Mouse (Mus musculus) ES-E14 (cell line): Measurements from ENCODE around the gene Jade1. TPM values are rescaled to one million over a fixed set of nuclear protein-coding genes. Genes with fewer than 3 reads are reported as not detected.

Experiments used
- DNase-seq: peaks from one replicate; pipeline ENCODE4 v3.0.0-alpha.2; 2013; ENCODE audit warnings: low read depth, low spot score
- H3K27ac ChIP-seq: 2 replicates; pipeline ENCODE4 v1.5.1; 2012; ENCODE audit warnings: low read depth, mild to moderate bottlenecking, low read length, moderate library complexity, mixed read lengths; ENCODE audit not compliant: poor library complexity, insufficient read depth, severe bottlenecking
- H3K36me3 ChIP-seq: 2 replicates; pipeline ENCODE4 v1.6.1; 2012; ENCODE audit warnings: mild to moderate bottlenecking, low read length, moderate library complexity, mixed read lengths; ENCODE audit not compliant: control insufficient read depth, poor library complexity, insufficient read depth, severe bottlenecking
- H3K4me1 ChIP-seq, 2 experiments: fragments of 150-350 bp in 1 of 2; sonication (generic) in 1 of 2; 2 replicates each; pipeline ENCODE4 v1.6.1; 2012; ENCODE audit warnings: low read length in 2 of 2, mild to moderate bottlenecking in 1 of 2, mixed read lengths in 1 of 2; ENCODE audit not compliant: control insufficient read depth in 2 of 2, insufficient read depth in 2 of 2, poor library complexity in 1 of 2
- H3K4me3 ChIP-seq, 2 experiments: fragments of 150-350 bp in 1 of 2; sonication (generic) in 1 of 2; 2 replicates each; pipeline ENCODE4 v1.5.1; 2012; ENCODE audit warnings: low read length in 2 of 2, low read depth in 1 of 2, mild to moderate bottlenecking in 1 of 2, mixed read lengths in 1 of 2; ENCODE audit not compliant: insufficient read depth in 1 of 2, poor library complexity in 1 of 2, severe bottlenecking in 1 of 2
- H3K9ac ChIP-seq: 2 replicates; pipeline ENCODE4 v1.6.1; 2012; ENCODE audit warnings: low read depth, mild to moderate bottlenecking, low read length, mixed read lengths; ENCODE audit not compliant: poor library complexity, insufficient read depth, severe bottlenecking
- H3K9me3 ChIP-seq: fragments of 150-350 bp; sonication (generic); 2 replicates; pipeline ENCODE4 v1.6.1; 2012; ENCODE audit warnings: low read depth, mild to moderate bottlenecking, low read length; ENCODE audit not compliant: control insufficient read depth, insufficient read depth
- CHD2 ChIP-seq: IDR thresholded peaks from 2 replicates; pipeline ENCODE4 v1.6.1; 2014; ENCODE audit warnings: mild to moderate bottlenecking, low read depth, low read length, inconsistent platforms
- HCFC1 ChIP-seq: IDR thresholded peaks from 2 replicates; pipeline ENCODE4 v1.6.1; 2012; ENCODE audit warnings: low read length, inconsistent platforms, borderline replicate concordance; ENCODE audit not compliant: insufficient read depth
- MAFK ChIP-seq: IDR thresholded peaks from 2 replicates; pipeline ENCODE4 v1.6.1; 2014; ENCODE audit warnings: mild to moderate bottlenecking, low read depth, low read length, inconsistent platforms; ENCODE audit not compliant: insufficient read depth
- ZC3H11A ChIP-seq: IDR thresholded peaks from 2 replicates; pipeline ENCODE4 v1.6.1; 2012; ENCODE audit warnings: low read depth, mild to moderate bottlenecking, inconsistent platforms, low read length, borderline replicate concordance
- ZNF384 ChIP-seq: IDR thresholded peaks from 2 replicates; pipeline ENCODE4 v1.6.1; 2012; ENCODE audit warnings: low read depth, low read length, inconsistent platforms
- in situ Hi-C, 2 experiments: fragments of 600-800 bp; cut with MboI; formaldehyde crosslinking; loops; one replicate each; pipeline ENCODE4 v1.15.1; 2025; ENCODE audit warnings: low sequenced_read_pairs in 2 of 2, inconsistent platforms in 1 of 2; ENCODE audit not compliant: unreplicated experiment in 2 of 2
- total RNA-seq: library from RNA; depleted of rRNA; stranded (reverse); fragments of 300-350 nt; gene quantifications from 2 replicates; pipeline ENCODE4 v1.2.3, GENCODE M21; 2012; rRNA removed

Gene Jade1
- total RNA-seq, 1 experiment, result 218 TPM

GRCm38 (mm10) chr3:41618036-41618435 is 62.5 kb downstream of the Jade1 start:
- Histone ChIP-seq H3K36me3 (peaks cover 22% of the 10 kb centered on the region), H3K9ac (no peak overlapping the region), H3K4me3 (no peak overlapping the region), H3K27ac (no peak overlapping the region), H3K9me3 (no peaks in the 10 kb centered on the region), H3K4me1 (no peaks in the 10 kb centered on the region)
- TF ChIP-seq MAFK (no peak), ZC3H11A (no peak), HCFC1 (no peak), ZNF384 (no peak), CHD2 (no peak)
- no peak for DNase-seq
- in situ Hi-C loops, result no loop called here

GRCm38 (mm10) chr3:41618488-41618887 is 63.0 kb downstream of the Jade1 start:
- DNase-seq, result no peak
- in situ Hi-C loops, result no loop called here
- no peak for TF ChIP-seq ZC3H11A
- no peak for TF ChIP-seq ZNF384
- no peak for TF ChIP-seq MAFK
- TF ChIP-seq HCFC1, result no peak
- no peak for TF ChIP-seq CHD2
- H3K4me1 ChIP-seq, result no peaks in the 10 kb centered on the region
- no peak overlapping the region for H3K27ac ChIP-seq
- H3K36me3 ChIP-seq, result peaks cover 18% of the 10 kb centered on the region
- no peak overlapping the region for H3K4me3 ChIP-seq
- no peaks in the 10 kb centered on the region for H3K9me3 ChIP-seq
- H3K9ac ChIP-seq, result no peak overlapping the region

GRCm38 (mm10) chr3:41620971-41621370 is 65.4 kb downstream of the Jade1 start:
- TF ChIP-seq CHD2 (no peak), MAFK (no peak), HCFC1 (no peak), ZNF384 (no peak), ZC3H11A (no peak)
- H3K9me3 ChIP-seq, result no peaks in the 10 kb centered on the region
- in situ Hi-C loops, result no loop called here

GRCm38 (mm10) chr3:41655642-41656041 is 100.1 kb downstream of the Jade1 start:
- peak; percentile 8 for DNase-seq
- TF ChIP-seq CHD2 (no peak), ZC3H11A (peak; percentile 34; the same call in 1 of the 2 replicates)
- in situ Hi-C loops, result no loop called here
- Histone ChIP-seq H3K9ac (no peak overlapping the region), H3K27ac (no peak overlapping the region), H3K36me3 (no peaks in the 10 kb centered on the region; the same call in 1 of the 2 replicates), H3K4me1 (no peaks in the 10 kb centered on the region), H3K9me3 (no peaks in the 10 kb centered on the region), H3K4me3 (no peak overlapping the region)

More at GRCm38 (mm10) chr3:41620971-41621370, 65.4 kb downstream of the Jade1 start:
- H3K9ac ChIP-seq, result no peak overlapping the region
- H3K4me1 ChIP-seq, result no peaks in the 10 kb centered on the region
- no peak overlapping the region for H3K4me3 ChIP-seq
- peaks cover 4% of the 10 kb centered on the region; the same call in 1 of the 2 replicates for H3K36me3 ChIP-seq
- no peak overlapping the region for H3K27ac ChIP-seq
- no peak for DNase-seq

Other genes with a start within 250 kb of the Jade1 start
- gene Sclt1, start 186.8 kb downstream of the Jade1 start, total RNA-seq, result 13.1 and 15.3 TPM in 2 replicates
- gene D3Ertd751e, start 186.9 kb downstream of the Jade1 start, total RNA-seq, result 5.9 and 8.2 TPM in 2 replicates